Mouse (Mus musculus) left cerebral cortex, postnatal 36 days (tissue): Measurements from ENCODE around the gene Erp27. TPM values are rescaled to one million over a fixed set of nuclear protein-coding genes. Genes with fewer than 3 reads are reported as not detected.
"Not testable (repeated sequence)": the region's sequence is repeated elsewhere in the genome, so short reads cannot be mapped to it uniquely, and the experiment has no call there.

ENCODE experiments used
- DNase-seq, 2 experiments: peaks; one replicate each; pipeline ENCODE4 v3.0.0; 2021 to 2022; ENCODE audit warnings: low spot score in 2 of 2, mixed read lengths in 1 of 2
- intact Hi-C: fragments of 180-260 bp; cut with DNase I; formaldehyde crosslinking; loops from one replicate; pipeline ENCODE4 v1.15.1; 2025
- total RNA-seq, 2 experiments: library from RNA; stranded (reverse); gene quantifications; 2 replicates each; pipeline ENCODE4 v1.2.3; 2021

Gene Erp27
- not detected for total RNA-seq

- intact Hi-C loops, result loop anchor here (5.0 kb wide), 1 partner anchor 45 kb away; no protein-coding TSS in a partner anchor
Observed at GRCm38 (mm10) chr6:136922080-136922479, at the start of gene Erp27. Gene Erp27, minus strand, starts transcription at chr6:136922180.

GRCm38 (mm10) chr6:136968877-136969276 lies 46.9 kb upstream of the Erp27 start:
- intact Hi-C loops, result loop anchor here (5.0 kb wide), 2 partner anchors 47 to 107 kb away; partner anchors contain the start of genes Erp27 and Pde6h
- not testable (repeated sequence) for DNase-seq

More at GRCm38 (mm10) chr6:136922080-136922479, at the start of gene Erp27:
- no peak for DNase-seq

GRCm38 (mm10) chr6:136967466-136967865 lies 45.5 kb upstream of the Erp27 start:
- no peak for DNase-seq
- intact Hi-C loops, result loop anchor here (5.0 kb wide), 2 partner anchors 45 to 105 kb away; partner anchors contain the start of genes Erp27 and Pde6h

- intact Hi-C loops, result loop anchor here (5.0 kb wide), 2 partner anchors 44 to 104 kb away; partner anchors contain the start of genes Erp27 and Pde6h
- DNase-seq, result peak in 1 of 2 experiments; percentile 13
Observed at GRCm38 (mm10) chr6:136965912-136966311, 43.9 kb upstream of the Erp27 start.

GRCm38 (mm10) chr6:136964609-136965510 lies 42.9 kb upstream of the Erp27 start:
- DNase-seq, result no peak
- intact Hi-C loops, result loop anchor here (5.0 kb wide), 2 partner anchors 43 to 103 kb away; partner anchors contain the start of genes Erp27 and Pde6h

GRCm38 (mm10) chr6:136962957-136963356 lies 41.0 kb upstream of the Erp27 start:
- intact Hi-C loops, result no loop called here
- DNase-seq, result no peak

- DNase-seq, result no peak
- intact Hi-C loops, result no loop called here
Observed at GRCm38 (mm10) chr6:136959131-136959530, 37.2 kb upstream of the Erp27 start.

GRCm38 (mm10) chr6:136957062-136957461 lies 35.1 kb upstream of the Erp27 start:
- DNase-seq, result no peak
- intact Hi-C loops, result no loop called here

- intact Hi-C loops, result no loop called here
- DNase-seq, result no peak
Observed at GRCm38 (mm10) chr6:136955240-136955639, 33.3 kb upstream of the Erp27 start.

GRCm38 (mm10) chr6:136954715-136955114 lies 32.7 kb upstream of the Erp27 start:
- intact Hi-C loops, result no loop called here
- no peak for DNase-seq

- intact Hi-C loops, result no loop called here
- DNase-seq, result no peak
Observed at GRCm38 (mm10) chr6:136954192-136954591, 32.2 kb upstream of the Erp27 start.

- intact Hi-C loops, result no loop called here
- no peak for DNase-seq
Observed at GRCm38 (mm10) chr6:136952930-136953329, 30.9 kb upstream of the Erp27 start.

- intact Hi-C loops, result no loop called here
- no peak for DNase-seq
Observed at GRCm38 (mm10) chr6:136950171-136950570, 28.2 kb upstream of the Erp27 start.

GRCm38 (mm10) chr6:136947716-136948115 lies 25.7 kb upstream of the Erp27 start:
- intact Hi-C loops, result no loop called here
- no peak for DNase-seq

GRCm38 (mm10) chr6:136946943-136947342 lies 25.0 kb upstream of the Erp27 start:
- DNase-seq, result peak in 1 of 2 experiments; percentile 8
- intact Hi-C loops, result no loop called here

GRCm38 (mm10) chr6:136946241-136946640 lies 24.3 kb upstream of the Erp27 start:
- no peak for DNase-seq
- intact Hi-C loops, result no loop called here

- intact Hi-C loops, result no loop called here
- no peak for DNase-seq
Observed at GRCm38 (mm10) chr6:136944511-136944910, 22.5 kb upstream of the Erp27 start.

- intact Hi-C loops, result no loop called here
- no peak for DNase-seq
Observed at GRCm38 (mm10) chr6:136943392-136943791, 21.4 kb upstream of the Erp27 start.

GRCm38 (mm10) chr6:136942280-136942679 lies 20.3 kb upstream of the Erp27 start:
- no peak for DNase-seq
- intact Hi-C loops, result no loop called here

GRCm38 (mm10) chr6:136941051-136942021 lies 19.4 kb upstream of the Erp27 start, which contains the start of gene Arhgdib:
Gene Arhgdib, minus strand, starts transcription at chr6:136941899.
- intact Hi-C loops, result no loop called here
- peak in 1 of 2 experiments; percentile 24 for DNase-seq
